Mouse (Mus musculus): ENCODE measurements around the gene Fbxw5.

DNA sequence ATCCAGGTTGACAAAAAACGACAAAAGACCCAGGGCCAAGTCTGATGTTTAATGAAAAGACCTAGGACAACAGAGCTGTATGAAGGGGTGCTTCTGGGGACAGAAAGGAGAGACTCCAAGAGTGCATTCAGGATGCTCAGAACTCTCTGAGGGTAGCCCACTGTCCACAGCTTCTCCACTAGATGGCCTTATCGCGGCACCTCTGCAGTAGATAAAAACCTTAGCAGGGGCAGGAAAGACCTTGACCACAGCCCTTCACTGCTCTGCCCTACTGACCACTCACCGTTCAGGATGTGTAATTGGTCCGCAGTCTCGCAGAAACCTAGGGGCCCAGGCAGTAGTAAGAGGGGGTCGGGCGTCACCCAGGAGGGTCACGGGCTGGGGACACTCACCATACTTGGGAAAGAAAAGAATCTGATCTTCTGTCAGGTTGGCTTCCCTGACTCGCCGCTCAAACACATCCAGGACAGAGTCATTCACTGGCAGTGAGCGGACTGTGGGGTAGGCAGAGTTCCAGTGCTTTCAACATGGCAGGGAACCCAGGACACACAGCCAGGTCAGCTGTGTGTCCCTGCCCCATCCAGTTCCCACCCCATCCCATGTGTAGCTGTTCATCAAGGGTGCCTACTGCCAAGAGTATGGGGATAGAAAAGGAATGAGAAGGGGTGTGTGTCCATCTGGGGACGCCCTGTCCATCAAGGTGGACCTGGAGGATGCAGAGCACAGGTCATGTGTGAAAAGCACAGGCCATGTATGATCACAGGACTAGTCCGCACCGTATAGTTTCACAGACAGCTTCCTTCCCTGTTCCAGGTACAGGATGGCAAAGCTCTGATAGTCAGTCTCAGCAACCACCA, 1.7 kb upstream of the Fbxw5 start:
- no peak for TF ChIP-seq CTCF (IDR thresholded peaks at IDR 0.05; ENCODE audit: borderline replicate concordance, extremely low read depth, insufficient read depth, insufficient read length)
- TF ChIP-seq POLR2A (IDR thresholded peaks at IDR 0.05; ENCODE audit: borderline replicate concordance, extremely low read depth, insufficient read depth, insufficient read length, poor library complexity, severe bottlenecking) = no peak

Measured in brain, embryonic 14.5 days (tissue).